Mouse (Mus musculus) intestine, embryonic 14.5 days (tissue): ENCODE results near the gene Polr3c. TPM values are rescaled to one million over a fixed set of nuclear protein-coding genes. Genes with fewer than 3 reads are reported as not detected.
A peak's percentile ranks its signal among the peaks of the same experiment; 100 is the strongest.
"Not testable (repeated sequence)": the region's sequence is repeated elsewhere in the genome, so short reads cannot be mapped to it uniquely, and the experiment has no call there.

Experiments used
- ATAC-seq: fragments of 200-750 bp; cut with Nextera tagmentation; replicated peaks from 2 replicates; pipeline ENCODE4 v1.8.0; 2017; ENCODE audit warnings: low read depth, moderate number of reproducible peaks, moderate TSS enrichment, moderate library complexity; ENCODE audit not compliant: low FRiP score, low TSS enrichment
- DNase-seq: peaks from one replicate; pipeline ENCODE4 v3.0.0-alpha.2; 2018; ENCODE audit warnings: low spot score
- H3K27ac ChIP-seq: fragments of 300-500 bp; sonication (generic); 2 replicates; pipeline ENCODE4 v1.5.1; 2014; ENCODE audit warnings: low read depth, mild to moderate bottlenecking, control low read depth
- H3K27me3 ChIP-seq: fragments of 300-500 bp; sonication (generic); replicated peaks from 2 replicates; pipeline ENCODE4 v1.6.1; 2014; ENCODE audit warnings: low read length, control low read depth; ENCODE audit not compliant: control insufficient read depth, insufficient read depth
- H3K36me3 ChIP-seq: fragments of 300-500 bp; sonication (generic); 2 replicates; pipeline ENCODE4 v1.6.1; 2014; ENCODE audit warnings: low read length, control low read depth; ENCODE audit not compliant: control insufficient read depth, insufficient read depth
- H3K4me1 ChIP-seq: fragments of 300-500 bp; sonication (generic); replicated peaks from 2 replicates; pipeline ENCODE4 v1.6.1; 2014; ENCODE audit warnings: low read length, control low read depth, mixed read lengths; ENCODE audit not compliant: control insufficient read depth, insufficient read depth
- H3K4me2 ChIP-seq: fragments of 300-500 bp; sonication (generic); 2 replicates; pipeline ENCODE4 v1.6.1; 2014; ENCODE audit warnings: low read length
- H3K4me3 ChIP-seq: fragments of 300-500 bp; sonication (generic); 2 replicates; pipeline ENCODE4 v1.5.1; 2014; ENCODE audit warnings: low read depth, low read length, control low read depth, mixed read lengths
- H3K9ac ChIP-seq: fragments of 300-500 bp; sonication (generic); 2 replicates; pipeline ENCODE4 v1.6.1; 2014; ENCODE audit warnings: mild to moderate bottlenecking, low read length
- H3K9me3 ChIP-seq: fragments of 300-500 bp; sonication (generic); 2 replicates; pipeline ENCODE4 v1.6.1; 2016; ENCODE audit warnings: low read length, control low read depth; ENCODE audit not compliant: control insufficient read depth
- WGBS: fragments of 180-500 bp; shearing (Covaris S2); extraction: QIAGEN DNeasy Blood & Tissue Kit; methylation state at CpG from one replicate; pipeline ENCODE4 v1.1.7; 2014; 5-methylcytosine and 5-hydroxymethylcytosine counted together
- polyA plus RNA-seq: library from polyadenylated mRNA; unstranded; fragments of >200 nt; fragmentation: Nextera tagmentation; extraction: Ambion mirVana; gene quantifications from 2 replicates; pipeline ENCODE4 v1.2.1, GENCODE M21; 2014

Gene Polr3c
- polyA plus RNA-seq, 1 experiment from 2014 or later, result 34.5 TPM

DNA sequence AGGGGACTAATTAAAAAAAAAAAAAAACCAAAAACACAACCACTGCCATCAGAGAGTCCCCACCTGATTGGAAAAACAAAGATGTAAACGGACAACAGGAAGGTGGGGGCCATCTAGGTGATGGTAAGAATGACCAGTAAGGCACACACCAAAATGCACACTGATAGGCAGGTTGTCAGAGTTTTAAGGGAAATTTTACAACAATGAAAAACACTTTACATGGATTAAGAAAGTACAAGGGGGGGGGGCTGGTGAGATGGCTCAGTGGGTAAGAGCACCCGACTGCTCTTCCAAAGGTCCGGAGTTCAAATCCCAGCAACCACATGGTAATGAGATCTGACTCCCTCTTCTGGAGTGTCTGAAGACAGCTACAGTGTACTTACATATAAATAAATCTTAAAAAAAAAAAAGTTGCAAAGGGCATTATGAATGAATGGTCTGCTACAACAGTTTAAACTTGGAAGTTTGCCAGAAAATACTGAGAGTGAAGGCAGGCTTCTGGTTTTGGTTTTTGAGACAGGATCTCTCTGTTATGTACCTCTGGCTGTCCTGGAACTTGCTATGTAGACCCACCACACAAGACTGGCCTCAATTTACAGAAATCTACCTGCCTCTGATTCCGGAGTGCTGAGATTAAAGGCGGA, 58.9 kb downstream of the Polr3c start:
- ATAC-seq (no peak), DNase-seq (no peak)
- Histone ChIP-seq H3K27ac (no peak overlapping the region), H3K4me1 (peaks cover 3% of the 10 kb centered on the region; the same call in 1 of the 2 replicates), H3K9ac (no peak overlapping the region), H3K9me3 (no peaks in the 10 kb centered on the region), H3K27me3 (no peaks in the 10 kb centered on the region), H3K4me2 (no peak overlapping the region), H3K4me3 (no peak overlapping the region), H3K36me3 (no peaks in the 10 kb centered on the region)
- 93% methylated on average over 5 of the region's 5 CpGs for WGBS

GRCm38 (mm10) chr3:96667316-96667715, 60.1 kb downstream of the Polr3c start:
- Histone ChIP-seq H3K4me2 (no peak overlapping the region), H3K9ac (no peak overlapping the region), H3K4me3 (no peak overlapping the region), H3K4me1 (peaks cover 8% of the 10 kb centered on the region), H3K27ac (no peak overlapping the region), H3K36me3 (no peaks in the 10 kb centered on the region), H3K9me3 (no peaks in the 10 kb centered on the region), H3K27me3 (no peaks in the 10 kb centered on the region)
- WGBS, result 38% methylated on average over 1 of the region's 1 CpGs
- ATAC-seq (no peak), DNase-seq (no peak)

GRCm38 (mm10) chr3:96666916-96667315, 60.5 kb downstream of the Polr3c start:
- Histone ChIP-seq H3K4me1 (peaks cover 8% of the 10 kb centered on the region), H3K9me3 (no peaks in the 10 kb centered on the region), H3K27ac (no peak overlapping the region), H3K27me3 (no peaks in the 10 kb centered on the region), H3K9ac (no peak overlapping the region), H3K4me3 (no peak overlapping the region), H3K4me2 (no peak overlapping the region), H3K36me3 (no peaks in the 10 kb centered on the region)
- no peak for ATAC-seq
- WGBS, result 87% methylated on average over 5 of the region's 5 CpGs
- DNase-seq, result no peak

- 91% methylated on average over 7 of the region's 7 CpGs for WGBS
- not testable (repeated sequence) for ATAC-seq, H3K27me3 ChIP-seq
Observed at GRCm38 (mm10) chr3:96665732-96666363, 61.6 kb downstream of the Polr3c start.

DNA sequence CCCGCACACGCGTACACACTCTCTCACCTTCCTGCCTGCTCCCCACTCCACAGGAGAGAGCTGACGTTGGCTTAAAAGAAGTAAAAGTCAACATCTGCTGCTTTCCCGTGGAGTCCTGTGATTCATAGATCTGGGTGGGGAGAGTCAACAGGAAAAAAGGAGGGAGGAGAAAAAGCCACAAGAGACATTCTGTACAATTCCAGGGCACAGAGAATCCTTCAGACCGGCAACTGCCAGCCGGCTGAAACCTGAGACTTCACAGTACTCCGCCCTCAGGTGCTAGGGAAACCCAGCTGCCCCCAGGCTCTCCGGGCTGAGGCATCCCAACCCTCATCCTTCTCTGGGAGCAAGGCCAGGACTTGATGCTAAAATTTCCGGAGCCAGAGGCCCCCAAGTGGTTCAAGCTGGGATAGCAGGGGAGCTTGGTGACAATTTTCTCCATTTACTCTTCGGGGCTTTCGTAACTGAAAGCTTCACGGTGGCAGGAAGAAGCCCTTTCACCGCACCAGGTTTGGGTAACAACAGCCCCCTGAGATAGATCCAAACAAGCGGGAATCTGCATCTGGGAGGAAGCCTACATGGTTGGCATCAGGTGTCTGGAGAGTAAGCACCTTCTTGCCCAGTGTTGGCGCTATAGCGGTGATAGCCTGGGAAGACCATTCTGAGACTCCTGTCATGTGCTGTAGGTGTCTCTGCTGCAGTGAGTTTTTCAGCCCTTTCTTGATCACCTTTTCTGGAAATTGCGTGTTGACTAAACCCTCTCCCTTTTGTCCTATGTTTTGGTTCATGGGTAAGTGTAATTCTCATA, 63.8 kb downstream of the Polr3c start:
- H3K4me1 ChIP-seq, result peaks cover 5% of the 10 kb centered on the region
- peak; percentile 86 for ATAC-seq
- H3K27ac ChIP-seq, result peak overlapping the region; percentile 25; the same call in 1 of the 2 replicates
- no peaks in the 10 kb centered on the region for H3K36me3 ChIP-seq
- peak; percentile 96 for DNase-seq
- no peaks in the 10 kb centered on the region for H3K27me3 ChIP-seq
- H3K9me3 ChIP-seq, result no peaks in the 10 kb centered on the region
- peak overlapping the region; percentile 9; the same call in 1 of the 2 replicates for H3K4me3 ChIP-seq
- 6% methylated on average over 15 of the region's 18 CpGs for WGBS
- H3K9ac ChIP-seq, result no peak overlapping the region; the same call in 1 of the 2 replicates
- peak overlapping the region; percentile 49 for H3K4me2 ChIP-seq

More at GRCm38 (mm10) chr3:96665732-96666363, 61.6 kb downstream of the Polr3c start:
- not testable (repeated sequence) for DNase-seq, H3K4me2 ChIP-seq, H3K27ac ChIP-seq, H3K36me3 ChIP-seq, H3K4me1 ChIP-seq, H3K9ac ChIP-seq, H3K4me3 ChIP-seq, H3K9me3 ChIP-seq

DNA sequence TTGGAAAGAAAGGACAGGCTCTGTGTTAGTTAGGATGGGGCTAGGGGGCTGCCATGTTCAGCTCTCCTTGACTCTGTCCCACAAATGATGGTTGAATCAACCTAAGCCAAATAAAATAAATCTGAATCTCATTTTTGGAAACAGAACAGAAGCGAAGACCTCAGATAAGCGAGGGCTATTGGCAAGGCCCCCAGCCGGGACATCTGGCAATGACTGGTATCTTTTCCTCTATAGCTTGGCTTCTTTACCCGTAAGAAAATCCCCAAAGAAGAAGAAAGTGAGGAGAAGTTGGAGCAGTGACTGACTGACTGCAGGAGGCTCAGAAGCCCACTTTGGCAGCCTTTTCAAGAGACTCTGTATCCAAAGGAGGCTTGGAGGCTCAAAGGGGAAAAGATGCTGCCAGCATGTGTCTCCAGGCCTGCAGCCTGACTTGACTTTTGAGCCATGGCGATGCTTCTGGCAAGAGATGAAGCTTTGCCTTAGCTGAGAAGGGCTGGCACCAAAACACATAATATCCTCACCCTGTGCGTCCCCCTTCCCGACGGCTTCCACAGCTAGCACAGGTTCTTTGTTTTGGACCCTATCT, 64.6 kb downstream of the Polr3c start:
- no peak overlapping the region for H3K4me3 ChIP-seq
- H3K27me3 ChIP-seq, result no peaks in the 10 kb centered on the region
- H3K4me1 ChIP-seq, result peaks cover 5% of the 10 kb centered on the region
- H3K9me3 ChIP-seq, result no peaks in the 10 kb centered on the region
- ATAC-seq, result no peak
- peak overlapping the region; percentile 25; the same call in 1 of the 2 replicates for H3K27ac ChIP-seq
- DNase-seq, result no peak
- 48% methylated on average over 8 of the region's 8 CpGs for WGBS
- H3K36me3 ChIP-seq, result no peaks in the 10 kb centered on the region
- H3K9ac ChIP-seq, result no peak overlapping the region
- peak overlapping the region; percentile 49 for H3K4me2 ChIP-seq

Other genes with a start within 250 kb of the Polr3c start
- gene Hfe2, start 202.5 kb downstream of the Polr3c start, polyA plus RNA-seq, result 0.11 and 0.28 TPM in 2 replicates
- gene Txnip, start 169.7 kb downstream of the Polr3c start, polyA plus RNA-seq, result 149 and 154 TPM in 2 replicates
- 0.37 and 1.6 TPM in 2 replicates for gene Gm16253, start 150.6 kb downstream of the Polr3c start, polyA plus RNA-seq
- gene Polr3gl, start 133.4 kb downstream of the Polr3c start, polyA plus RNA-seq, result 13.6 and 17.4 TPM in 2 replicates
- 2.3 and 2.8 TPM in 2 replicates for gene Ankrd34a, start 131.0 kb downstream of the Polr3c start, polyA plus RNA-seq
- 6.7 and 8.3 TPM in 2 replicates for gene Lix1l, start 126.5 kb downstream of the Polr3c start, polyA plus RNA-seq
- 137 and 149 TPM in 2 replicates for gene Rbm8a, start 97.7 kb downstream of the Polr3c start, polyA plus RNA-seq
- gene Pex11b, start 92.3 kb downstream of the Polr3c start, polyA plus RNA-seq, result 44.1 and 54.3 TPM in 2 replicates
- gene Gm42957, start 92.2 kb downstream of the Polr3c start, polyA plus RNA-seq, result 0.07 and 0.12 TPM in 2 replicates
- gene Itga10, start 82.0 kb downstream of the Polr3c start, polyA plus RNA-seq, result 0.61 and 0.86 TPM in 2 replicates
- gene Ankrd35, start 57.5 kb downstream of the Polr3c start, polyA plus RNA-seq, result 0.20 and 0.38 TPM in 2 replicates
- gene Pias3, start 31.2 kb downstream of the Polr3c start, polyA plus RNA-seq, result 35.5 and 40.0 TPM in 2 replicates
- 6.3 and 7.5 TPM in 2 replicates for gene Nudt17, start 19.1 kb downstream of the Polr3c start, polyA plus RNA-seq
- gene Rnf115, start within 50 bp of the Polr3c start, polyA plus RNA-seq, result 44.6 and 47.2 TPM in 2 replicates
- 1.1 and 1.3 TPM in 2 replicates for gene Pdzk1, start 101.7 kb upstream of the Polr3c start, polyA plus RNA-seq
- gene Cd160, start 101.7 kb upstream of the Polr3c start, polyA plus RNA-seq, result 0.77 and 0.79 TPM in 2 replicates
- gene Gja5, start 177.1 kb upstream of the Polr3c start, polyA plus RNA-seq, result 5.2 and 5.4 TPM in 2 replicates
- 51.1 and 52.0 TPM in 2 replicates for gene Gpr89, start 177.7 kb upstream of the Polr3c start, polyA plus RNA-seq
- not detected in 2 replicates for gene Gja8, start 198.4 kb upstream of the Polr3c start, polyA plus RNA-seq